Mouse (Mus musculus) spleen, adult 12 weeks (tissue): ENCODE measurements around the gene Rps29.

Experiments used
- DNase-seq: peaks from one replicate; pipeline ENCODE4 v3.0.0; 2022; ENCODE audit warnings: low spot score

The Rps29 gene

GRCm38 (mm10) chr12:69129634-69130310 lies 29.2 kb downstream of the Rps29 start:
- DNase-seq, result no peak

- DNase-seq, result no peak
Observed at GRCm38 (mm10) chr12:69127626-69128025, 31.4 kb downstream of the Rps29 start.

GRCm38 (mm10) chr12:69127170-69127569 lies 31.8 kb downstream of the Rps29 start:
- DNase-seq, result peak; percentile 15

DNA sequence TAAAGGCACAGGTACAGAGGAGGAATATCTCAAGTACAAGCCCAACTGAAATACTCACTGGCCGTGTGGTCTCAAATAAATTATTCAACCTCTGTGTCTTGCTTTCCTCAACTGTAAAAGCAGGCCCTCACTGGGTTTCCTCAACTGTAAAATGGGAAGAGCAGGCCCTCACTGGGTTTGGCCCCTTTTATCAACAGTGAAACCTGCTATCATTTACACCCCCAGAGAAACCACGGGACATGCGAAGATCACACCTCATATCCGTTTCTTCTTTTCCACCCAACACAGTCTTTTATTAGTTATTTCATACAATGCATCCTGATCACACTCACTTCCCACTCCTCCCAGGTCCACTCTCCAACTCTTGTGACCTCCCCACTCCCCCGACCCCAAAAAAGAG lies 33.9 kb downstream of the Rps29 start:
- no peak for DNase-seq

DNA sequence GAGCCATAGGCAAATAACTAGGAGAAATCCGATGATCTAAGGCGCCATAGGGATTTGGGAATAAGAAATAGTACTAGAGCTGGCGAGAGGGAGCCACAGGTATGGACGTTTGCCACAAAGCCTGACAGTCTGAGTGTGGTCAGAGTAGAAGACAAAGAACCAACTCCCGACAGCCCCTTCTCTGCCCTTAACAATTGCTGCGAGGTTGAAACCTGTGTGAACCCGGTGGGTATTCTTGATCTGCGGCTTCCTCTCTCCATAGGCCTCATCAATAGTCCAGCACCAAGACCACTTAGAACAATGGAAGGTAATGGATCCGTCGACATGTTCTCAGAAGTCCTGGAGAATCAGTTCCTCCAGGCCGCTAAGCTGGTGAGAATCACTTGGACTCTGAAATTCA lies 36.2 kb downstream of the Rps29 start:
- no peak for DNase-seq

GRCm38 (mm10) chr12:69119908-69120307 lies 39.1 kb downstream of the Rps29 start:
- DNase-seq, result no peak
